Mouse (Mus musculus) midbrain, postnatal 0 days (tissue): ENCODE results near the gene Eda. TPM values are rescaled to one million over a fixed set of nuclear protein-coding genes. Genes with fewer than 3 reads are reported as not detected.

Experiments used
- ATAC-seq: fragments of 200-750 bp; cut with Nextera tagmentation; 2 replicates; pipeline ENCODE4 v1.8.0; 2017; ENCODE audit warnings: moderate number of reproducible peaks, mild to moderate bottlenecking, moderate TSS enrichment, moderate library complexity; ENCODE audit not compliant: low FRiP score
- DNase-seq: peaks from one replicate; pipeline ENCODE4 v3.0.0-alpha.2; 2015; ENCODE audit warnings: low spot score
- H3K27ac ChIP-seq: fragments of 300-500 bp; sonication (generic); 2 replicates; pipeline ENCODE4 v1.5.1; 2014; ENCODE audit warnings: low read depth, mild to moderate bottlenecking, low read length, mixed read lengths
- H3K27me3 ChIP-seq: fragments of 300-500 bp; sonication (generic); 2 replicates; pipeline ENCODE4 v1.6.1; 2014; ENCODE audit warnings: low read length, control low read depth, mixed read lengths; ENCODE audit not compliant: insufficient read depth
- H3K36me3 ChIP-seq: fragments of 300-500 bp; sonication (generic); 2 replicates; pipeline ENCODE4 v1.6.1; 2014; ENCODE audit warnings: low read length, control low read depth, mixed read lengths; ENCODE audit not compliant: insufficient read depth
- H3K4me1 ChIP-seq: fragments of 300-500 bp; sonication (generic); 2 replicates; pipeline ENCODE4 v1.6.1; 2014; ENCODE audit warnings: mild to moderate bottlenecking, control low read depth, antibody characterized with exemption, low read length, mixed read lengths; ENCODE audit not compliant: insufficient read depth
- H3K4me2 ChIP-seq: fragments of 300-500 bp; sonication (generic); 2 replicates; pipeline ENCODE4 v1.6.1; 2014; ENCODE audit warnings: low read depth, mild to moderate bottlenecking, low read length, mixed read lengths; ENCODE audit not compliant: poor library complexity, severe bottlenecking
- H3K4me3 ChIP-seq: fragments of 300-500 bp; sonication (generic); 2 replicates; pipeline ENCODE4 v1.5.1; 2014; ENCODE audit warnings: low read depth, mild to moderate bottlenecking, low read length, moderate library complexity
- H3K9ac ChIP-seq: fragments of 300-500 bp; sonication (generic); replicated peaks from 2 replicates; pipeline ENCODE4 v1.6.1; 2014; ENCODE audit warnings: mild to moderate bottlenecking, low read length, moderate library complexity, mixed read lengths; ENCODE audit not compliant: poor library complexity, severe bottlenecking
- H3K9me3 ChIP-seq: fragments of 300-500 bp; sonication (generic); 2 replicates; pipeline ENCODE4 v1.6.1; 2016; ENCODE audit warnings: low read length, control low read depth
- CTCF ChIP-seq: IDR thresholded peaks from 2 replicates; pipeline ENCODE4 v1.5.1; 2016; ENCODE audit warnings: antibody characterized with exemption, mild to moderate bottlenecking
- WGBS: fragments of 180-500 bp; shearing (Covaris S2); extraction: QIAGEN DNeasy Blood & Tissue Kit; methylation state at CpG from one replicate; pipeline ENCODE4 v1.1.7; 2014; 5-methylcytosine and 5-hydroxymethylcytosine counted together
- polyA plus RNA-seq: library from polyadenylated mRNA; unstranded; fragments of >200 nt; fragmentation: Nextera tagmentation; extraction: Ambion mirVana; gene quantifications from 2 replicates; pipeline ENCODE4 v1.2.1, GENCODE M21; 2015
- total RNA-seq: library from RNA; depleted of rRNA; stranded (reverse); fragments of >200 nt; gene quantifications from 2 replicates; pipeline ENCODE4 v1.2.3, GENCODE M21; 2014

The Eda gene
- total and polyA plus RNA-seq, 2 experiments from 2014 or later = 1.9 to 10.1 TPM

DNA sequence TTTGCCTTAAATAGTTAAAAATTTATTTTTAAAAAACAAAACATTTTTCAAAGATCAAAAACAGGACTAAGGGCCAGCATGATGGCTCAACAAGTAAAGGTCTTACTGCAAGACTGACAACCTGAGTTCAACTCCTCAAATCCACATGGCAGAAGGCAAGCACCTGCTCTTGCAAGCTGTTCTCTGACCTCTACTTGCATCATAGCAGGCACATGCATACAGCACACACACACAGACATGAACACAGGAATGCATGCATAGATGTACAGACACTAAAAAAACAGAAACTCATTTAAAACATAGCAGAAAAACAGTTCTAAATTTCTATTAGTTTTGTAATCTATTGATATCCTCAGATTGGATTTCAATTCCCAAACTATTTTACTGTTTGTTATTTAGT, 338.2 kb downstream of the Eda start:
- no peaks in the 10 kb centered on the region for H3K4me1 ChIP-seq
- no peak overlapping the region for H3K9ac ChIP-seq
- ATAC-seq (no peak), DNase-seq (no peak)
- no peak overlapping the region for H3K4me3 ChIP-seq
- no peaks in the 10 kb centered on the region for H3K9me3 ChIP-seq
- H3K27me3 ChIP-seq = no peaks in the 10 kb centered on the region
- no peaks in the 10 kb centered on the region for H3K36me3 ChIP-seq
- no peak for TF ChIP-seq CTCF
- no peak overlapping the region for H3K27ac ChIP-seq
- H3K4me2 ChIP-seq = no peak overlapping the region

DNA sequence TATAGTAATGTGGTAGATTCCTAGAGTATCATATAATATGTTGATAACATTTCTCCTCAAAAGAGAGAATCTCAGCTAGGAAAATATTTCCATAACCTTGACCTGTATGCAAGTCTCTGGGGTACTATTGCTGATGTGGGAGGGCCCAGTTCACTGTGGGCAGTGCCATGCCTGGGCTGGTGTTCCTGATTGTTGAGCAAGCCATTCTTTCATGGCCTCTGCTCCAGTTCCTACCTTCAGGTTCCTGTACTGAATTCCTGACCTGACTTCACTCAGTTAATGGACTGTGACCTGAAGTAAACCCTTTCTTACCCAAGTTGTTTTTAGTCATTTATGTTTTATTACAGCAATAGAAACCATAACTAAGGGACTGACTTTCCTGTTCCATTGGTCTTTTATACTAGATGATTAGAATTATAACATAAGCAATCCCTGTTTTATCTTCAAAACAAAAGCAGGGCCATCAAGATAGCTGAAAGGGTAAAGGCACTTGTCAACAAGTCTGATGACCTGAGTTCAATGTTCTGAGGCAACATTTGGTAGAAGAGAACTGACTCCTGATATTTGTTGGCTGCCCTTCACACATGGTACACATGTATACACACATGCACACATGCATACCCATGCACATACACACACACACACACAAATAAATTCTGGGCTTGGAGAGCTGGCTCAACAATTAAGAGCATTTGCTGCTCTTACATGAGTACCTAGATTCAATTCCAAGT, 338.9 kb downstream of the Eda start:
- Histone ChIP-seq H3K27ac (no peak overlapping the region), H3K27me3 (no peaks in the 10 kb centered on the region), H3K36me3 (no peaks in the 10 kb centered on the region), H3K9ac (no peak overlapping the region), H3K4me2 (no peak overlapping the region), H3K4me3 (no peak overlapping the region), H3K4me1 (no peaks in the 10 kb centered on the region), H3K9me3 (no peaks in the 10 kb centered on the region)
- TF ChIP-seq CTCF = no peak
- no peak for ATAC-seq
- DNase-seq = no peak

DNA sequence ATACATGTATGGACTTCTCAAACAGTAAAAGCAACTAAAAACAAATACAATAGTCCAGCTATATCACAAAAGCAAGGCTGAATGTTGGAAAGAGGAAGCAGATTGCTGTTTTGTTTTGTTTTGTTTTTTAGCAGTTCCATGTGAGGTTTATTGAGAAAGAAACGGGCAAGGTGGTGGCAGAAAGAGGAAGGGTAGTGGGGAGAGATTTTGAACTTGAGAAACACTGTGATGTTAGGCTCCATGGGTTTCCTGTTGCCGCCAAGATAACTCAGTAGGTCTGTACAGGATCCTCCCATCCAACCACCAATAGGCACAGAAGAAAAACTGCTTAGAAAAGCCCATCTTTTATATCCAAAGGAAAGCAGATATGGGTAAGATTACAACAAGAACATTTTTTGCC, 365.3 kb downstream of the Eda start:
- Histone ChIP-seq H3K27me3 (no peaks in the 10 kb centered on the region), H3K4me3 (no peak overlapping the region), H3K36me3 (no peaks in the 10 kb centered on the region), H3K4me2 (no peak overlapping the region), H3K4me1 (no peaks in the 10 kb centered on the region), H3K9ac (no peak overlapping the region), H3K27ac (no peak overlapping the region), H3K9me3 (no peaks in the 10 kb centered on the region)
- TF ChIP-seq CTCF = no peak
- no peak for DNase-seq
- WGBS = 74% methylated on average over 2 of the region's 2 CpGs
- ATAC-seq = no peak

DNA sequence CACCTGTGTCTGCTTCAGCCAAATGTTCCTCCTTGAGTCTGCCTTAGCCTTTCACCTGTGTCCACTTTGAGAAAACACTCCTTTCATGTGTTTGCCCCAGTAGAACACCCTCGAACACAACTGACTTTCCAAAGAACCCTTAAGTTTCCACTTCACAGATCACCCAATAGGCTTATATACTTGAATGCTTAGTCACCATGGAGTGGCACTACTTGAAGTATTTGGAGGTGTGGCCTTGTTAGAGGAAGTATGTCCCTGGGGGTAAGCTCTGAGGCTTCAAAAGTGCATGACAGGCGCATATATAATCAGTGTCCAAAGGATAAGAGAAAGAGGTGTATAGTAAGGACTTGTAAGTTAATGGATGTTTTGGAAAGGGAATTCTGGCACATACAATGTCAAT, 369.0 kb downstream of the Eda start:
- no peak for DNase-seq
- no peak overlapping the region for H3K27ac ChIP-seq
- no peaks in the 10 kb centered on the region for H3K27me3 ChIP-seq
- no peaks in the 10 kb centered on the region for H3K4me1 ChIP-seq
- ATAC-seq = no peak
- no peak for TF ChIP-seq CTCF
- no peak overlapping the region for H3K9ac ChIP-seq
- H3K36me3 ChIP-seq = no peaks in the 10 kb centered on the region
- H3K9me3 ChIP-seq = no peaks in the 10 kb centered on the region
- H3K4me3 ChIP-seq = no peak overlapping the region
- 81% methylated on average over 2 of the region's 2 CpGs for WGBS
- H3K4me2 ChIP-seq = no peak overlapping the region

DNA sequence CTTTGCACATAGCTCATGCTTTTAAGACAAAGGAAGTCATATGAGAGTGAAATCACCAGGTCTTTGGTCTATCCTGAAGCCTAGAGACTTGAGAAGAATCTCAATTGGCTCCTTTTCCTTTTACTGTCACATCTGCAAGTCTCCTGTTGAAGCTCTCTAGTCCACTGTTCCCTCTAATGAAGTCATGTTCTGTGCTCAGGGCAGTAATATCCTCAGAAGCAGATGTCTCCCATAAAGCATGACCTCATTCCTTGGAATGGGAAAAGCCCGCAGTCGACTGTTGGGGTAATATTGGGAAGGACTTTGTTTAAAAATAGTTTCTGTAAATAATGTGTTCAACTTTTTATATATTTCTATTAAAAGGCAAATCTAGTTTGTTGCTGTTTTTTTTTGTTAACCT, 381.6 kb downstream of the Eda start:
- WGBS = 80% methylated on average over 2 of the region's 2 CpGs
- TF ChIP-seq CTCF = no peak
- Histone ChIP-seq H3K9ac (no peak overlapping the region), H3K27me3 (0 out of 2 replicates have a peak, but pooled peaks cover 3% of the 10 kb centered on the region), H3K36me3 (no peaks in the 10 kb centered on the region), H3K9me3 (no peaks in the 10 kb centered on the region), H3K4me3 (no peak overlapping the region), H3K27ac (no peak overlapping the region), H3K4me1 (no peaks in the 10 kb centered on the region), H3K4me2 (no peak overlapping the region)
- DNase-seq = no peak
- ATAC-seq = no peak

DNA sequence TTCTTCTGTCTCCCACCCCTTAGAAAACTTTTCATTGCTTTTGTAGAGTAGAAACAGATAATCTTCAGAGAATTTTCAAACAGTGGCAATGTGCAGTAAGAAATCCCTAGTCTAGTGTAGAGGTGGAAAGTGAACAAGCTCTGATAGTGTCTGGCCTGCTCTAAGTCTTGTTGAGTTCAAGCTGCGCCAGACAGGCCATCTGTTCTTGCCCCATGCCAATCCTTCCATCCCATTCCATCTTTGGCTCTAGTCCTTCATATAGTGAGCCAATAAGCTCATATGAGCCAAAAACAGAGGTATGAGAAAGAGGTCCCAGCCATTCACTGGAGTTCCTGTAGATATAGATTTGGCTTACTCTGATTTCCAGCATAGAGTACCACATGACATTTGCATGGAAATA, 414.5 kb downstream of the Eda start:
- peaks cover 4% of the 10 kb centered on the region; the same call in 1 of the 2 replicates for H3K27me3 ChIP-seq

More for the DNA sequence above, 414.5 kb downstream of the Eda start:
- no peak overlapping the region for H3K4me3 ChIP-seq
- no peaks in the 10 kb centered on the region for H3K9me3 ChIP-seq
- ATAC-seq (no peak), DNase-seq (peak; percentile 22)
- no peaks in the 10 kb centered on the region for H3K36me3 ChIP-seq
- no peak overlapping the region for H3K27ac ChIP-seq
- TF ChIP-seq CTCF = no peak
- 84% methylated on average over 1 of the region's 1 CpGs for WGBS
- no peaks in the 10 kb centered on the region for H3K4me1 ChIP-seq
- no peak overlapping the region for H3K9ac ChIP-seq
- H3K4me2 ChIP-seq = no peak overlapping the region
